Mouse (Mus musculus) hematopoietic stem cell, adult 5-6 weeks (primary cell): ENCODE data around the gene Slc16a11. TPM values are rescaled to one million over a fixed set of nuclear protein-coding genes. Genes with fewer than 3 reads are reported as not detected.

ENCODE experiments used
- total RNA-seq: library from RNA; stranded (forward); fragments of 172-1452, 232-1000 nt; gene quantifications from 2 replicates; pipeline ENCODE4 v1.2.3, GENCODE M21; 2017

Slc16a11 gene
- total RNA-seq, 1 experiment from 2014 or later = 5.9 TPM

Other genes with a start within 250 kb of the Slc16a11 start
- gene Cldn7, start 248.0 kb upstream of the Slc16a11 start, total RNA-seq = 0.31 and 6.3 TPM in 2 replicates
- gene Ctdnep1, start 231.6 kb upstream of the Slc16a11 start, total RNA-seq = 17.3 and 21.4 TPM in 2 replicates
- 48.6 and 59.9 TPM in 2 replicates for gene Elp5, start 230.2 kb upstream of the Slc16a11 start, total RNA-seq
- 211 and 252 TPM in 2 replicates for gene Gabarap, start 221.6 kb upstream of the Slc16a11 start, total RNA-seq
- gene Phf23, start 217.0 kb upstream of the Slc16a11 start, total RNA-seq = 44.2 and 45.3 TPM in 2 replicates
- gene Dvl2, start 212.2 kb upstream of the Slc16a11 start, total RNA-seq = 22.6 and 35.9 TPM in 2 replicates
- gene Acadvl, start 197.3 kb upstream of the Slc16a11 start, total RNA-seq = 42.8 and 51.7 TPM in 2 replicates
- 9.3 and 10.0 TPM in 2 replicates for gene Dlg4, start 195.8 kb upstream of the Slc16a11 start, total RNA-seq
- gene Asgr1, start 158.7 kb upstream of the Slc16a11 start, total RNA-seq = 1.1 TPM in 1 of 2 replicates, not detected in the other
- 0.45 TPM in 1 of 2 replicates, not detected in the other for gene Asgr2, start 120.1 kb upstream of the Slc16a11 start, total RNA-seq
- gene Mgl2, start 82.4 kb upstream of the Slc16a11 start, total RNA-seq = 1.2 and 5.9 TPM in 2 replicates
- 9.9 and 14.6 TPM in 2 replicates for gene Clec10a, start 56.6 kb upstream of the Slc16a11 start, total RNA-seq
- 13.4 and 15.6 TPM in 2 replicates for gene Slc16a13, start 8.3 kb downstream of the Slc16a11 start, total RNA-seq
- 0.69 and 1.4 TPM in 2 replicates for gene Bcl6b, start 17.0 kb downstream of the Slc16a11 start, total RNA-seq
- gene 0610010K14Rik, start 25.2 kb downstream of the Slc16a11 start, total RNA-seq = 19.7 and 35.1 TPM in 2 replicates
- gene Gm21988, start 27.1 kb downstream of the Slc16a11 start, total RNA-seq = 3.7 TPM in 1 of 2 replicates, not detected in the other
- gene Rnasek, start 27.1 kb downstream of the Slc16a11 start, total RNA-seq = 19.7 and 22.5 TPM in 2 replicates
- gene Alox12, start 42.6 kb downstream of the Slc16a11 start, total RNA-seq = 0.25 and 0.30 TPM in 2 replicates
- not detected in 2 replicates for gene Alox12e, start 109.9 kb downstream of the Slc16a11 start, total RNA-seq
- gene Alox15, start 139.3 kb downstream of the Slc16a11 start, total RNA-seq = 1.6 and 4.4 TPM in 2 replicates
- 8.8 and 9.8 TPM in 2 replicates for gene Pelp1, start 197.3 kb downstream of the Slc16a11 start, total RNA-seq
- 43.3 and 68.7 TPM in 2 replicates for gene Arrb2, start 219.9 kb downstream of the Slc16a11 start, total RNA-seq
- 38.1 and 40.7 TPM in 2 replicates for gene Med11, start 239.2 kb downstream of the Slc16a11 start, total RNA-seq
- gene Zmynd15, start 246.7 kb downstream of the Slc16a11 start, total RNA-seq = 0.35 TPM in 1 of 2 replicates, not detected in the other
- 1.8 TPM in 1 of 2 replicates, not detected in the other for gene Cxcl16, start 247.2 kb downstream of the Slc16a11 start, total RNA-seq